Mouse (Mus musculus) left cerebral cortex, postnatal 14 days (tissue): ENCODE measurements at regions not wholly inside any gene's neighbourhood (a gene's known extent, or its start where the extent isn't known, plus 50 kb on each side); places are given as distances from the start of the nearest gene placed in this dataset.

Source experiments
- DNase-seq, 2 experiments: peaks; one replicate each; pipeline ENCODE4 v3.0.0; 2021 to 2022; ENCODE audit warnings: low spot score in 2 of 2, mixed read lengths in 1 of 2
- intact Hi-C: fragments of 180-260 bp; cut with DNase I; formaldehyde crosslinking; loops from one replicate; pipeline ENCODE4 v1.15.1; 2025

DNA sequence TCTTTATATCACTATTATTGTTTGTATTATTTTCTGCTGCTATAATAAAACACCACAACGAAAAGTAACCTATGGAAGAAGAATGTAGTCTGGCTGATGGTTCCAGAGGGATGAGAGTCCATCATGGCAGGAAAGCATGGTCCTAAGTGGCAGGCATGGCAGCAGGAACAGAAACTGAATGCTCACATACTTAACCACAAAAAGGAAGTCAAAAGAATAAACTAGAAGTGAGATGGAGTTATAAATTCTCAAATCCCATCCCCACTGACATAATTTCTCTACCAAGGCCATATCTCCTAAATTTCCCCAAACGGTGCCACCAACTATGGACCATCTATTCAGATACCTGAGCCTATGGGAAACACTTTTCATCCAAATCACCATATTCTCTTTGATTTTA is 408.7 kb upstream of the Cnksr2 start:
- intact Hi-C loops, result no loop called here
- DNase-seq, result no peak

- DNase-seq, result no peak
- intact Hi-C loops, result no loop called here
Observed at GRCm38 (mm10) chrX:158423554-158424258, 380.6 kb upstream of the Cnksr2 start.

GRCm38 (mm10) chrX:158394184-158394894 is 351.2 kb upstream of the Cnksr2 start:
- intact Hi-C loops, result no loop called here
- DNase-seq, result peak in 1 of 2 experiments; percentile 3

- intact Hi-C loops, result no loop called here
Observed at GRCm38 (mm10) chrX:158375791-158376190, 332.7 kb upstream of the Cnksr2 start.

GRCm38 (mm10) chrX:158373219-158373618 is 330.1 kb upstream of the Cnksr2 start:
- no peak for DNase-seq
- intact Hi-C loops, result no loop called here

More at GRCm38 (mm10) chrX:158375791-158376190, 332.7 kb upstream of the Cnksr2 start:
- DNase-seq, result no peak
